In genomic region chr14:18331693-18332131, GRCm38 (mm10) we compare ENCODE assay signal across 8 mouse cellular contexts. TPM values are rescaled to one million over a fixed set of nuclear protein-coding genes. Genes with fewer than 3 reads are reported as not detected.
A peak's percentile ranks its signal among the peaks of the same experiment; 100 is the strongest.
DNase-seq lines count a peak whose midpoint lies in the region; ATAC-seq and TF ChIP-seq lines count a peak whose summit lies in the region.

TSS of gene Ube2e1 (minus strand) at chr14:18331859.

- no peaks in the 10 kb centered on the region for H3K36me3 ChIP-seq in forebrain, postnatal 0 days (ENCODE audit: insufficient read depth)
- no peaks in the 10 kb centered on the region; the same call in 1 of the 2 replicates for H3K36me3 ChIP-seq in lung, embryonic 15.5 days

- 0 out of 2 replicates have a peak, but pooled peaks cover 4% of the 10 kb centered on the region for H3K4me1 ChIP-seq in forebrain, postnatal 0 days (ENCODE audit: insufficient read depth)
- peaks cover 26% of the 10 kb centered on the region for H3K4me1 ChIP-seq in lung, embryonic 15.5 days
- H3K4me1 ChIP-seq in olfactory bulb, adult 2 months (ENCODE audit: control insufficient read depth, insufficient read depth, low read length), result peaks cover 9% of the 10 kb centered on the region; the same call in 1 of the 2 replicates

- no peak for TF ChIP-seq CTCF in forebrain, postnatal 0 days (IDR thresholded peaks at IDR 0.05; ENCODE audit: low read depth)
- no peak for TF ChIP-seq CTCF in olfactory bulb, adult 2 months (IDR thresholded peaks at IDR 0.05; ENCODE audit: insufficient read depth, low read depth, low read length)

- H3K4me2 ChIP-seq in forebrain, postnatal 0 days (ENCODE audit: low read depth), result peak within 1 kb of the TSS; percentile 77
- peak within 1 kb of the TSS; percentile 86 for H3K4me2 ChIP-seq in lung, embryonic 15.5 days

- DNase-seq in ES-CJ7 (ENCODE audit: low read depth, low spot score), result peak; percentile 66
- peak; percentile 64 for DNase-seq in cerebellum, adult 11 months
- peak; percentile 75 for DNase-seq in forebrain, postnatal 0 days
- DNase-seq in heart, postnatal 36 days, result peak; percentile 76 to 79
- DNase-seq in layer of hippocampus, adult 8-10 months (ENCODE audit: low spot score in 2 of 2), result peak; percentile 32 to 57
- peak; percentile 71 to 77 for DNase-seq in thymus, adult 18-20 months

- TF ChIP-seq POLR2A in olfactory bulb, adult 2 months (IDR thresholded peaks at IDR 0.05; ENCODE audit: insufficient read depth, low read depth, low read length), result no peak

- ATAC-seq in forebrain, postnatal 0 days, result peak; percentile 87
- ATAC-seq in lung, embryonic 15.5 days (ENCODE audit: borderline replicate concordance, extremely low read depth, low FRiP score, low TSS enrichment), result peak; percentile 94

- peak within 1 kb of the TSS; percentile 84 for H3K27ac ChIP-seq in forebrain, postnatal 0 days (ENCODE audit: low read depth, low read length)
- peak within 1 kb of the TSS; percentile 81 for H3K27ac ChIP-seq in lung, embryonic 15.5 days
- peak within 1 kb of the TSS; percentile 61; the same call in 1 of the 2 replicates for H3K27ac ChIP-seq in olfactory bulb, adult 2 months (ENCODE audit: insufficient read depth, low read depth, low read length)

- under 1% methylated on average over 35 of the region's 39 CpGs for WGBS in forebrain, postnatal 0 days
- 2% methylated on average over 35 of the region's 39 CpGs for WGBS in lung, embryonic 15.5 days
- under 1% methylated on average over 39 of the region's 39 CpGs for WGBS in olfactory bulb, adult 2 months

- H3K9ac ChIP-seq in forebrain, postnatal 0 days, result peak within 1 kb of the TSS; percentile 97
- H3K9ac ChIP-seq in lung, embryonic 15.5 days, result peak within 1 kb of the TSS; percentile 96

- no peaks in the 10 kb centered on the region for H3K9me3 ChIP-seq in forebrain, postnatal 0 days (ENCODE audit: low read length)
- H3K9me3 ChIP-seq in lung, embryonic 15.5 days, result no peaks in the 10 kb centered on the region

- H3K4me3 ChIP-seq in forebrain, postnatal 0 days (ENCODE audit: low read depth, low read length), result peak within 1 kb of the TSS; percentile 82
- H3K4me3 ChIP-seq in lung, embryonic 15.5 days, result peak within 1 kb of the TSS; percentile 94
- H3K4me3 ChIP-seq in olfactory bulb, adult 2 months (ENCODE audit: insufficient read depth, low read depth, low read length), result peak within 1 kb of the TSS; percentile 97

- intact Hi-C loops in heart, postnatal 36 days (cut with DNase I), result loop anchor here (2.0 kb wide), 1 partner anchor 61 kb away; the partner anchor contains the start of genes Nkiras1 and Rpl15

- no peaks in the 10 kb centered on the region for H3K27me3 ChIP-seq in forebrain, postnatal 0 days (ENCODE audit: insufficient read depth, low read length)
- H3K27me3 ChIP-seq in lung, embryonic 15.5 days, result no peaks in the 10 kb centered on the region

RNA-seq across cellular contexts. Expression of gene Ube2e1, which starts in this region (rescaled TPM):
- total RNA-seq in forebrain, postnatal 0 days (2014; rRNA removed), result 49.7 and 59.9 TPM in 2 replicates
- polyA plus RNA-seq in forebrain, postnatal 0 days (2015; fragmentation: Nextera tagmentation; extraction: Ambion mirVana), result 144 and 158 TPM in 2 replicates
- 10 to 100 TPM; 38.5 to 41.5 TPM for total RNA-seq in heart, postnatal 36 days (2021)
- total RNA-seq in layer of hippocampus, adult 8-10 months (2022), result 100 to 1,000 TPM; 110 to 135 (median 116) TPM
- polyA plus RNA-seq in lung, embryonic 15.5 days (2015; fragmentation: Nextera tagmentation; extraction: Ambion mirVana), result 135 and 139 TPM in 2 replicates
- polyA plus RNA-seq in olfactory bulb, adult 2 months (2012; ENCODE audit: insufficient read depth, insufficient read length, low replicate concordance, missing spikeins), result not detected in 2 replicates

Comparison
In these comparisons a context has a peak if more than half of its experiments do, and no peak if none do; other contexts are left out.
1. Peak in every context shown above with its lines: DNase-seq, ATAC-seq, H3K4me3 ChIP-seq and H3K27ac ChIP-seq.